Mouse (Mus musculus) adrenal gland, adult (tissue): Measurements from ENCODE around the gene Gab1.
A peak's percentile ranks its signal among the peaks of the same experiment; 100 is the strongest.

Source experiments
- DNase-seq, 2 experiments: peaks; one replicate each; pipeline ENCODE4 v3.0.0; 2022 to 2023; ENCODE audit warnings: low spot score in 1 of 2; ENCODE audit not compliant: inconsistent age in 2 of 2

Gene Gab1

GRCm38 (mm10) chr8:80873723-80874427, 6.4 kb downstream of the Gab1 start:
- DNase-seq, result peak in 1 of 2 experiments; percentile 49

GRCm38 (mm10) chr8:80872688-80873087, 7.6 kb downstream of the Gab1 start:
- no peak for DNase-seq

- DNase-seq, result no peak
Observed at GRCm38 (mm10) chr8:80871400-80871799, 8.9 kb downstream of the Gab1 start.

- DNase-seq, result no peak
Observed at GRCm38 (mm10) chr8:80870535-80871204, 9.6 kb downstream of the Gab1 start.

- no peak for DNase-seq
Observed at GRCm38 (mm10) chr8:80869881-80870328, 10.4 kb downstream of the Gab1 start.

GRCm38 (mm10) chr8:80868801-80869323, 11.5 kb downstream of the Gab1 start:
- DNase-seq, result no peak

- DNase-seq, result no peak
Observed at GRCm38 (mm10) chr8:80868006-80868702, 12.2 kb downstream of the Gab1 start.

GRCm38 (mm10) chr8:80867598-80867997, 12.7 kb downstream of the Gab1 start:
- DNase-seq, result peak in 1 of 2 experiments; percentile 81

GRCm38 (mm10) chr8:80865181-80865784, 15.0 kb downstream of the Gab1 start:
- peak in 1 of 2 experiments; percentile 43 for DNase-seq

- DNase-seq, result peak in 1 of 2 experiments; percentile 60
Observed at GRCm38 (mm10) chr8:80863393-80863792, 16.9 kb downstream of the Gab1 start.

GRCm38 (mm10) chr8:80859180-80859775, 21.0 kb downstream of the Gab1 start:
- DNase-seq, result no peak

GRCm38 (mm10) chr8:80857851-80858367, 22.4 kb downstream of the Gab1 start:
- DNase-seq, result peak in 1 of 2 experiments; percentile 71

GRCm38 (mm10) chr8:80857128-80857527, 23.2 kb downstream of the Gab1 start:
- peak in 1 of 2 experiments; percentile 49 for DNase-seq

GRCm38 (mm10) chr8:80856606-80857005, 23.7 kb downstream of the Gab1 start:
- peak; percentile 51 to 84 for DNase-seq

GRCm38 (mm10) chr8:80853622-80854021, 26.7 kb downstream of the Gab1 start:
- no peak for DNase-seq

GRCm38 (mm10) chr8:80853208-80853607, 27.1 kb downstream of the Gab1 start:
- no peak for DNase-seq

- no peak for DNase-seq
Observed at GRCm38 (mm10) chr8:80852412-80853165, 27.7 kb downstream of the Gab1 start.

- no peak for DNase-seq
Observed at GRCm38 (mm10) chr8:80851648-80852047, 28.7 kb downstream of the Gab1 start.

- DNase-seq, result no peak
Observed at GRCm38 (mm10) chr8:80850013-80850412, 30.3 kb downstream of the Gab1 start.

- DNase-seq, result no peak
Observed at GRCm38 (mm10) chr8:80848631-80849030, 31.7 kb downstream of the Gab1 start.
